28 mouse cellular contexts compared by ENCODE assay signal in genomic region chr19:5967664-5968063, GRCm38 (mm10). TPM values are rescaled to one million over a fixed set of nuclear protein-coding genes. Genes with fewer than 3 reads are reported as not detected.
A peak's percentile ranks its signal among the peaks of the same experiment; 100 is the strongest.
DNase-seq lines count a peak whose midpoint lies in the region; ATAC-seq and TF ChIP-seq lines count a peak whose summit lies in the region.
"Had no signal": no experiment of that assay in that cellular context is flagged by ENCODE, and none has a peak within 500 bp of the region (broad histone marks: within the 10 kb centered on the region; RNA-seq: fewer than 3 reads in every experiment).

No protein-coding gene starts in this region.

- H3K27me3 ChIP-seq in stomach, embryonic 15.5 days (replicated peaks) = no peaks in the 10 kb centered on the region
- no peaks in the 10 kb centered on the region for H3K27me3 ChIP-seq in stomach, postnatal 0 days (ENCODE audit: control insufficient read depth, insufficient read depth, low read length)
- H3K27me3 ChIP-seq in erythroblast, embryonic 14.5 days (ENCODE audit: control insufficient read depth) = peaks cover 3% of the 10 kb centered on the region; the same call in 1 of the 2 replicates
- H3K27me3 ChIP-seq in liver, embryonic 15.5 days = no peaks in the 10 kb centered on the region
- H3K27me3 ChIP-seq: hindbrain, embryonic 15.5 days; kidney, embryonic 15.5 days; limb, embryonic 12.5 days; midbrain, embryonic 13.5 days had no signal

- no peak overlapping the region for H3K9ac ChIP-seq in stomach, embryonic 15.5 days
- no peak overlapping the region for H3K9ac ChIP-seq in stomach, postnatal 0 days (ENCODE audit: low read length)
- no peak overlapping the region for H3K9ac ChIP-seq in liver, embryonic 15.5 days
- H3K9ac ChIP-seq: hindbrain, embryonic 15.5 days; kidney, embryonic 15.5 days; limb, embryonic 12.5 days; lung, embryonic 14.5 days had no signal

- H3K4me3 ChIP-seq in stomach, embryonic 15.5 days (replicated peaks) = no peak overlapping the region
- no peak overlapping the region for H3K4me3 ChIP-seq in stomach, postnatal 0 days (ENCODE audit: low read depth, low read length)
- H3K4me3 ChIP-seq in erythroblast, embryonic 14.5 days (replicated peaks) = peak overlapping the region; percentile 1
- H3K4me3 ChIP-seq in liver, embryonic 15.5 days (replicated peaks) = peak overlapping the region; percentile 32; the same call in 1 of the 2 replicates
- H3K4me3 ChIP-seq: heart, embryonic 12.5 days; hindbrain, embryonic 15.5 days; kidney, embryonic 15.5 days; limb, embryonic 12.5 days; midbrain, embryonic 13.5 days; neural tube, embryonic 13.5 days had no signal

- TF ChIP-seq CTCF in stomach, postnatal 0 days (IDR thresholded peaks at IDR 0.05; ENCODE audit: low read depth) = no peak

- H3K4me2 ChIP-seq in stomach, embryonic 15.5 days = no peak overlapping the region
- H3K4me2 ChIP-seq in stomach, postnatal 0 days (replicated peaks; ENCODE audit: low read depth) = no peak overlapping the region
- H3K4me2 ChIP-seq in liver, embryonic 15.5 days = peak overlapping the region; percentile 71
- H3K4me2 ChIP-seq: heart, embryonic 12.5 days; hindbrain, embryonic 15.5 days; kidney, embryonic 15.5 days; limb, embryonic 12.5 days; lung, embryonic 14.5 days; midbrain, embryonic 13.5 days; neural tube, embryonic 13.5 days had no signal

- TF ChIP-seq EP300 in stomach, postnatal 0 days (optimal IDR thresholded peaks at IDR 0.05) = no peak

- no peak overlapping the region for H3K27ac ChIP-seq in stomach, embryonic 15.5 days
- no peak overlapping the region for H3K27ac ChIP-seq in stomach, postnatal 0 days (replicated peaks)
- H3K27ac ChIP-seq in liver, embryonic 15.5 days (replicated peaks) = peak overlapping the region; percentile 92
- H3K27ac ChIP-seq: hindbrain, embryonic 15.5 days; kidney, embryonic 15.5 days; limb, embryonic 12.5 days; midbrain, embryonic 13.5 days; neural tube, embryonic 13.5 days had no signal

- H3K9me3 ChIP-seq in stomach, embryonic 15.5 days = no peaks in the 10 kb centered on the region
- H3K9me3 ChIP-seq in stomach, postnatal 0 days (ENCODE audit: control insufficient read depth, low read length) = no peaks in the 10 kb centered on the region
- H3K9me3 ChIP-seq in erythroblast, embryonic 14.5 days (ENCODE audit: control insufficient read depth, low read length) = no peaks in the 10 kb centered on the region
- H3K9me3 ChIP-seq in liver, embryonic 15.5 days (replicated peaks) = no peaks in the 10 kb centered on the region
- H3K9me3 ChIP-seq: heart, embryonic 12.5 days; hindbrain, embryonic 15.5 days; kidney, embryonic 15.5 days; limb, embryonic 12.5 days; midbrain, embryonic 13.5 days; neural tube, embryonic 13.5 days had no signal

- 78% methylated on average over 10 of the region's 10 CpGs for WGBS in stomach, embryonic 15.5 days
- WGBS in stomach, postnatal 0 days = 79% methylated on average over 10 of the region's 10 CpGs
- 30% methylated on average over 10 of the region's 10 CpGs for WGBS in liver, embryonic 15.5 days (ENCODE audit: insufficient replicate concordance)

- H3K36me3 ChIP-seq in stomach, embryonic 15.5 days = no peaks in the 10 kb centered on the region
- H3K36me3 ChIP-seq in stomach, postnatal 0 days (ENCODE audit: control insufficient read depth, insufficient read depth, low read length) = no peaks in the 10 kb centered on the region
- peaks cover 5% of the 10 kb centered on the region for H3K36me3 ChIP-seq in erythroblast, embryonic 14.5 days (ENCODE audit: control insufficient read depth)
- H3K36me3 ChIP-seq in liver, embryonic 15.5 days (replicated peaks) = no peaks in the 10 kb centered on the region
- H3K36me3 ChIP-seq: heart, embryonic 12.5 days; hindbrain, embryonic 15.5 days; kidney, embryonic 15.5 days; limb, embryonic 12.5 days; midbrain, embryonic 13.5 days; neural tube, embryonic 13.5 days had no signal

- H3K4me1 ChIP-seq in stomach, embryonic 15.5 days = peaks cover 13% of the 10 kb centered on the region
- H3K4me1 ChIP-seq in stomach, postnatal 0 days (replicated peaks; ENCODE audit: control insufficient read depth, insufficient read depth) = no peaks in the 10 kb centered on the region; the same call in 1 of the 2 replicates
- peaks cover 76% of the 10 kb centered on the region for H3K4me1 ChIP-seq in erythroblast, embryonic 14.5 days (ENCODE audit: control insufficient read depth)
- H3K4me1 ChIP-seq in liver, embryonic 15.5 days (replicated peaks) = peaks cover 76% of the 10 kb centered on the region

- ATAC-seq in stomach, embryonic 15.5 days (ENCODE audit: insufficient read depth, low FRiP score, low read depth) = peak; percentile 78; the same call in 1 of the 2 replicates
- ATAC-seq in stomach, postnatal 0 days (ENCODE audit: low FRiP score, low TSS enrichment) = no peak
- peak; percentile 83 for ATAC-seq in liver, embryonic 15.5 days (ENCODE audit: insufficient read depth)
- ATAC-seq: activated CD4-positive, CD25-positive, alpha-beta regulatory T cell, adult 4 months; intestine, postnatal 0 days; midbrain, embryonic 13.5 days had no signal

- DNase-seq in stomach, postnatal 0 days (ENCODE audit: low spot score) = no peak
- DNase-seq in thymus, postnatal 10 days (ENCODE audit: low spot score in 2 of 2) = no peak
- no peak for DNase-seq in thymus, adult 18-20 months
- no peak for DNase-seq in kidney, postnatal 4 days
- DNase-seq: adrenal gland, postnatal 10 days; cerebellum, adult 8-10 months; gastrocnemius, postnatal 10 days; heart, adult 11 months; heart, postnatal 14 days; lung, embryonic 14.5 days; lung, postnatal 36 days; right cerebral cortex, adult 18-20 months; thymus, adult 2 months had no signal

RNA-seq across cellular contexts. Expression of gene Pola2, which starts 3.7 kb away (rescaled TPM):
- polyA plus RNA-seq in stomach, embryonic 15.5 days (2015; fragmentation: Nextera tagmentation; extraction: Ambion mirVana) = 60.9 and 64.2 TPM in 2 replicates
- polyA plus RNA-seq in stomach, postnatal 0 days (2015; fragmentation: Nextera tagmentation; extraction: Ambion mirVana) = 20.4 and 21.2 TPM in 2 replicates
- polyA plus RNA-seq in erythroblast, embryonic 14.5 days (2012) = 6.6 and 6.8 TPM in 2 replicates
- polyA plus RNA-seq in liver, embryonic 15.5 days (2015; fragmentation: Nextera tagmentation; extraction: Ambion mirVana) = 53.8 and 58.9 TPM in 2 replicates

RNA-seq across cellular contexts. Expression of gene Slc22a20, which starts 18.3 kb away (rescaled TPM):
- not detected in 2 replicates for polyA plus RNA-seq in stomach, embryonic 15.5 days (2015; fragmentation: Nextera tagmentation; extraction: Ambion mirVana)
- not detected in 2 replicates for polyA plus RNA-seq in stomach, postnatal 0 days (2015; fragmentation: Nextera tagmentation; extraction: Ambion mirVana)
- polyA plus RNA-seq in erythroblast, embryonic 14.5 days (2012) = not detected in 2 replicates
- polyA plus RNA-seq in liver, embryonic 15.5 days (2015; fragmentation: Nextera tagmentation; extraction: Ambion mirVana) = 0.05 TPM in 1 of 2 replicates, not detected in the other
- polyA plus RNA-seq: activated CD4-positive, CD25-positive, alpha-beta regulatory T cell, adult 4 months; embryonic facial prominence, embryonic 14.5 days; forebrain, embryonic 11.5 days; frontal cortex, adult 2 months; heart, embryonic 12.5 days; hindbrain, embryonic 15.5 days; intestine, postnatal 0 days; kidney, embryonic 15.5 days; large intestine, adult 2 months; limb, embryonic 12.5 days; lung, embryonic 14.5 days; midbrain, embryonic 13.5 days; neural tube, embryonic 13.5 days had no signal

RNA-seq across cellular contexts. Expression of gene Cdc42ep2, which starts 43.0 kb away (rescaled TPM):
- polyA plus RNA-seq in stomach, embryonic 15.5 days (2015; fragmentation: Nextera tagmentation; extraction: Ambion mirVana) = 9.6 and 11.0 TPM in 2 replicates
- polyA plus RNA-seq in stomach, postnatal 0 days (2015; fragmentation: Nextera tagmentation; extraction: Ambion mirVana) = 7.9 and 8.1 TPM in 2 replicates
- 0.10 and 0.13 TPM in 2 replicates for polyA plus RNA-seq in erythroblast, embryonic 14.5 days (2012)
- 2.9 and 3.1 TPM in 2 replicates for polyA plus RNA-seq in liver, embryonic 15.5 days (2015; fragmentation: Nextera tagmentation; extraction: Ambion mirVana)

RNA-seq across cellular contexts. Expression of gene Capn1, which starts 48.0 kb away (rescaled TPM):
- 15.2 and 16.4 TPM in 2 replicates for polyA plus RNA-seq in stomach, embryonic 15.5 days (2015; fragmentation: Nextera tagmentation; extraction: Ambion mirVana)
- polyA plus RNA-seq in stomach, postnatal 0 days (2015; fragmentation: Nextera tagmentation; extraction: Ambion mirVana) = 21.2 and 21.4 TPM in 2 replicates
- polyA plus RNA-seq in erythroblast, embryonic 14.5 days (2012) = 38.5 and 46.1 TPM in 2 replicates
- polyA plus RNA-seq in liver, embryonic 15.5 days (2015; fragmentation: Nextera tagmentation; extraction: Ambion mirVana) = 25.1 and 26.1 TPM in 2 replicates

RNA-seq across cellular contexts. Expression of gene Dpf2, which starts 54.9 kb away (rescaled TPM):
- polyA plus RNA-seq in stomach, embryonic 15.5 days (2015; fragmentation: Nextera tagmentation; extraction: Ambion mirVana) = 98.7 and 118 TPM in 2 replicates
- 47.0 and 54.9 TPM in 2 replicates for polyA plus RNA-seq in stomach, postnatal 0 days (2015; fragmentation: Nextera tagmentation; extraction: Ambion mirVana)
- 2.7 and 8.5 TPM in 2 replicates for polyA plus RNA-seq in erythroblast, embryonic 14.5 days (2012)
- polyA plus RNA-seq in liver, embryonic 15.5 days (2015; fragmentation: Nextera tagmentation; extraction: Ambion mirVana) = 52.7 and 59.4 TPM in 2 replicates

Comparison
In these comparisons a context has a peak if more than half of its experiments do, and no peak if none do; other contexts are left out.
1. H3K4me3 ChIP-seq: peak in erythroblast, embryonic 14.5 days (single experiment) and liver, embryonic 15.5 days (single experiment); none in stomach, embryonic 15.5 days (single experiment) and stomach, postnatal 0 days (single experiment).